Mouse (Mus musculus) heart, adult 11 months (tissue): Measurements from ENCODE around the gene Erfe.
A peak's percentile ranks its signal among the peaks of the same experiment; 100 is the strongest.

ENCODE experiments used
- DNase-seq: peaks from one replicate; pipeline ENCODE4 v3.0.0; 2022

The Erfe gene

GRCm38 (mm10) chr1:91366215-91367108 lies at the start of gene Erfe:
Erfe (plus strand) TSS chr1:91366430.
- peak; percentile 96 for DNase-seq

GRCm38 (mm10) chr1:91317656-91318055 lies 48.6 kb upstream of the Erfe start:
- DNase-seq = no peak

GRCm38 (mm10) chr1:91321760-91322438 lies 44.3 kb upstream of the Erfe start, which contains the start of gene Espnl:
Espnl (plus strand) TSS chr1:91322075.
- peak; percentile 92 for DNase-seq

- DNase-seq = no peak
Observed at GRCm38 (mm10) chr1:91324646-91325045, 41.6 kb upstream of the Erfe start.

GRCm38 (mm10) chr1:91325488-91326042 lies 40.7 kb upstream of the Erfe start:
- DNase-seq = no peak

- DNase-seq = no peak
Observed at GRCm38 (mm10) chr1:91332102-91332501, 34.1 kb upstream of the Erfe start.

GRCm38 (mm10) chr1:91333582-91333981 lies 32.6 kb upstream of the Erfe start:
- no peak for DNase-seq

- DNase-seq = no peak
Observed at GRCm38 (mm10) chr1:91337355-91337754, 28.9 kb upstream of the Erfe start.

- no peak for DNase-seq
Observed at GRCm38 (mm10) chr1:91344001-91344400, 22.2 kb upstream of the Erfe start.

GRCm38 (mm10) chr1:91344921-91345685 lies 21.1 kb upstream of the Erfe start:
- no peak for DNase-seq

GRCm38 (mm10) chr1:91346892-91347291 lies 19.3 kb upstream of the Erfe start:
- peak; percentile 93 for DNase-seq

- peak; percentile 95 for DNase-seq
Observed at GRCm38 (mm10) chr1:91350841-91351240, 15.4 kb upstream of the Erfe start, which contains the start of gene Klhl30. Klhl30 (plus strand) TSS chr1:91351016.

- no peak for DNase-seq
Observed at GRCm38 (mm10) chr1:91351249-91351648, 15.0 kb upstream of the Erfe start.

- no peak for DNase-seq
Observed at GRCm38 (mm10) chr1:91352277-91352676, 14.0 kb upstream of the Erfe start.

GRCm38 (mm10) chr1:91356105-91356504 lies 10.1 kb upstream of the Erfe start:
- no peak for DNase-seq

- no peak for DNase-seq
Observed at GRCm38 (mm10) chr1:91362113-91362512, 4.1 kb upstream of the Erfe start.

GRCm38 (mm10) chr1:91364822-91365644 lies 1.2 kb upstream of the Erfe start:
- DNase-seq = peak; percentile 91

- DNase-seq = no peak
Observed at GRCm38 (mm10) chr1:91365816-91366214, 415 bp upstream of the Erfe start.

GRCm38 (mm10) chr1:91367295-91367694 lies 1.1 kb downstream of the Erfe start:
- no peak for DNase-seq

GRCm38 (mm10) chr1:91369408-91369807 lies 3.2 kb downstream of the Erfe start:
- no peak for DNase-seq

GRCm38 (mm10) chr1:91370055-91370454 lies 3.8 kb downstream of the Erfe start:
- no peak for DNase-seq

- peak; percentile 89 for DNase-seq
Observed at GRCm38 (mm10) chr1:91373414-91373835, 7.2 kb downstream of the Erfe start.
